Mouse (Mus musculus) liver, embryonic 14.5 days (tissue): Measurements from ENCODE around the gene Afg3l1.

Experiments used
- CTCF ChIP-seq: IDR thresholded peaks from 2 replicates; pipeline ENCODE4 v1.5.1; 2016; ENCODE audit warnings: antibody characterized with exemption, low read depth, control low read depth
- EP300 ChIP-seq: IDR thresholded peaks from 2 replicates; pipeline ENCODE4 v1.6.1; 2016; ENCODE audit warnings: antibody characterized with exemption, low read depth

DNA sequence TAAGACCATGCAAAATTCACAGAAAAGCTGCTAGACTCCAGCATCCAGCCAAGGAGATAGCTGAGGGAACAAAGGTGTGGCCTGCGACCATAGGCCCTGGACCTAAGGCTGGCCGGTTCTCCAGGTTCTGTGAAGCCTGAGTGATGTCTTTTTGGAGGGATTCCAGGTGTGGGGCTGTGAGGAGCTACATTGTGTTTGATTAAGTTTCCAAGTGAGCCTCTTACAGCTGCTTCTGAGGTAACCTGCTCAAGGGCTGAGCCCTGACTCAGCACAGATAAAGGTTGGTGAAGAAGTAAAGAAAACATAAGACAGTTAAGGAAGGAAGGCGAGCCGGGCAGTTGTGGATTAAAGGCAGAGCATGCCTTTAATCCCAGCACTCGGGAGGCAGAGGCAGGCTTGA lies 24.5 kb downstream of the Afg3l1 start:
- no peak for TF ChIP-seq EP300
- no peak for TF ChIP-seq CTCF
